Mouse (Mus musculus): ENCODE results near the gene Snx21. TPM values are rescaled to one million over a fixed set of nuclear protein-coding genes. Genes with fewer than 3 reads are reported as not detected.

Gene Snx21
- polyA plus RNA-seq, 1 experiment from 2014 or later = 25.0 TPM

DNA sequence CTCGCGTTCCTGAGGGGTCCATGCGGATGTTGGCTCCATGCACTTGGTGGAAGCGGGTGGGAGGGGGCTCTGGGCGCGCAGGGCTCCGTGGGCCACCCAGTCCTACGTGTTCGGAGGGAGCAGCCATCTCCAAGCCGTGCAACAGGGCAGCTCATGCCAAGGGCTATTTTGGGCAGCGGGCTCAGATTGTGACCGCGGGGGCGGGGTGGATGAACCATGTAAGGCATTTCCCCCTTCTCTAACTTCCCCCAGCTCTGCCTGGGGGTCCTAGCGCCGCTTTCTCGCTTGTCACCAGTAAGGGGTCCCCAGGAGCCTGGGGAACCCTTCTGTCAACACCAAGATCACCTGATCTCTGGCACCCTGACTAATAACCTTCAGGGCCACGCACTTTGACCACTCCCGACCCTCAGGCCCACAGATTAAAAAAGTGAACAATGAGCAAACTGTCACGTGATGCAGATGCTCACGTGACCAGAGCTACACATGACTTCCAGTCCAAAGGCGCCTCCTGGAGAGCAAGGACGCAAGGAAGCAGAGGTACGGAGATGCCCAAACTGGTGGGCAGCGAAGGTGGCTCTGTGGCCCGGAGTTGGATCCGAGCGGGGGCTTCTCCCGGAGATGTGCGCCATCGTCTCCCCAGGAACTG lies 47.8 kb downstream of the Snx21 start, which contains the start of gene Neurl2:
Gene Neurl2 (minus strand): TSS at position 143 of the 646 bp plus-strand sequence.
- H3K36me3 ChIP-seq = peaks cover 30% of the 10 kb centered on the region
- WGBS = under 1% methylated on average over 31 of the region's 31 CpGs

DNA sequence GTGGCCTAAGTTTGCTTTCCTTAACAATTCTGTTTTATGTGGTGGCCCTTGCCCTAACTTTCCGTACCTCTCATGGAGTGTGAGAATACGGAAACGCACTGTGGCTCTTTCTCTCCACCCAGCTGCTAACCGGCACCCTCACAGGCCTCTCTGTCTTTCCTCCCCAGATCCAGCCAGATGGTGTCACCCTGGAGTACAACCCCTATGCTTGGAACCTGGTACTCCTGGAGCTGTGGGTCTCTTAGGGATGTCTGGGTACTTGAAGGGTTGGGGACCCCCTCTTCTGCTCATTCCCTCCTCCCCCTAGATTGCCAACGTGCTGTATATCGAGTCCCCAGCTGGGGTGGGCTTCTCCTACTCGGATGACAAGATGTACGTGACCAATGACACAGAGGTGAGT lies 48.9 kb downstream of the Snx21 start:
- H3K9me3 ChIP-seq = no peaks in the 10 kb centered on the region
- H3K9ac ChIP-seq = peak overlapping the region; percentile 86
- no peak overlapping the region for H3K27ac ChIP-seq
- H3K36me3 ChIP-seq = peaks cover 35% of the 10 kb centered on the region
- WGBS = 39% methylated on average over 8 of the region's 8 CpGs
- peak overlapping the region; percentile 64 for H3K4me3 ChIP-seq
- H3K27me3 ChIP-seq = no peaks in the 10 kb centered on the region
- H3K4me1 ChIP-seq = peaks cover 17% of the 10 kb centered on the region
- H3K4me2 ChIP-seq = peak overlapping the region; percentile 85
- ATAC-seq (ENCODE audit: insufficient number of reproducible peaks, insufficient read depth, low FRiP score, low TSS enrichment, low read depth) = no peak

More for the DNA sequence above, 47.8 kb downstream of the Snx21 start, which contains the start of gene Neurl2:
- Histone ChIP-seq H3K9ac (peak within 1 kb of the TSS; percentile 86), H3K27ac (peak within 1 kb of the TSS; percentile 85), H3K9me3 (no peaks in the 10 kb centered on the region), H3K4me2 (peak within 1 kb of the TSS; percentile 85), H3K4me1 (peaks cover 17% of the 10 kb centered on the region), H3K27me3 (no peaks in the 10 kb centered on the region), H3K4me3 (peak within 1 kb of the TSS; percentile 64)
- peak; percentile 72 for ATAC-seq (ENCODE audit: insufficient number of reproducible peaks, insufficient read depth, low FRiP score, low TSS enrichment, low read depth)

DNA sequence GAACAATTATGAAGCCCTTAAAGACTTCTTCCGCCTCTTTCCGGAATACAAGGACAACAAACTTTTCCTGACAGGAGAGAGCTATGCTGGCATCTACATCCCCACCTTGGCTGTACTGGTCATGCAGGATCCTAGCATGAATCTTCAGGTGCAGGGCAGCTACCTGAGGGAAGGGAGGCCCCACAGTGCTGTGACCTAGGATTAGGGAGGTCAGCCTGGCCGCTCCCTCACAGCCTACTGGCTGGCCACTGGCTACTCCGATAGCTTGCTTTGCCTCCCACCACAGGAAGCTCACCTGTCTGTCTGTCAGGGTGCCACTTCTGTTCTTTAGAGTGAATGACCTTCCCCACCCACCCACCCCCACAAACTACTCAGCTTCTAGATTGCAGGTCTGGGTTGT lies 49.5 kb downstream of the Snx21 start:
- Histone ChIP-seq H3K27ac (no peak overlapping the region), H3K9me3 (no peaks in the 10 kb centered on the region), H3K4me1 (peaks cover 17% of the 10 kb centered on the region), H3K9ac (no peak overlapping the region), H3K36me3 (peaks cover 42% of the 10 kb centered on the region), H3K4me3 (peak overlapping the region; percentile 64; the same call in 1 of the 2 replicates), H3K27me3 (no peaks in the 10 kb centered on the region), H3K4me2 (no peak overlapping the region; the same call in 1 of the 2 replicates)
- 89% methylated on average over 4 of the region's 4 CpGs for WGBS
- no peak for ATAC-seq (ENCODE audit: insufficient number of reproducible peaks, insufficient read depth, low FRiP score, low TSS enrichment, low read depth)

Other genes starting within 250 kb of the Snx21 start
- gene Wfdc2, start 223.4 kb upstream of the Snx21 start, polyA plus RNA-seq (2015; fragmentation: Nextera tagmentation; extraction: Ambion mirVana) = 46.5 and 53.4 TPM in 2 replicates
- gene Spint3, start 212.4 kb upstream of the Snx21 start, polyA plus RNA-seq (2015; fragmentation: Nextera tagmentation; extraction: Ambion mirVana) = not detected in 2 replicates
- gene Wfdc6a, start 200.4 kb upstream of the Snx21 start, polyA plus RNA-seq (2015; fragmentation: Nextera tagmentation; extraction: Ambion mirVana) = 0.80 TPM in 1 of 2 replicates, not detected in the other
- not detected in 2 replicates for gene Eppin, start 192.2 kb upstream of the Snx21 start, polyA plus RNA-seq (2015; fragmentation: Nextera tagmentation; extraction: Ambion mirVana)
- gene Wfdc6b, start 172.3 kb upstream of the Snx21 start, polyA plus RNA-seq (2015; fragmentation: Nextera tagmentation; extraction: Ambion mirVana) = not detected in 2 replicates
- not detected in 2 replicates for gene Wfdc8, start 172.2 kb upstream of the Snx21 start, polyA plus RNA-seq (2015; fragmentation: Nextera tagmentation; extraction: Ambion mirVana)
- not detected in 2 replicates for gene Wfdc16, start 147.0 kb upstream of the Snx21 start, polyA plus RNA-seq (2015; fragmentation: Nextera tagmentation; extraction: Ambion mirVana)
- 0.89 TPM in 1 of 2 replicates, not detected in the other for gene Wfdc10, start 129.8 kb upstream of the Snx21 start, polyA plus RNA-seq (2015; fragmentation: Nextera tagmentation; extraction: Ambion mirVana)
- gene Wfdc9, start 129.2 kb upstream of the Snx21 start, polyA plus RNA-seq (2015; fragmentation: Nextera tagmentation; extraction: Ambion mirVana) = not detected in 2 replicates
- not detected in 2 replicates for gene Wfdc11, start 111.7 kb upstream of the Snx21 start, polyA plus RNA-seq (2015; fragmentation: Nextera tagmentation; extraction: Ambion mirVana)
- gene Wfdc13, start 100.7 kb upstream of the Snx21 start, polyA plus RNA-seq (2015; fragmentation: Nextera tagmentation; extraction: Ambion mirVana) = not detected in 2 replicates
- not detected in 2 replicates for gene Spint4, start 87.3 kb upstream of the Snx21 start, polyA plus RNA-seq (2015; fragmentation: Nextera tagmentation; extraction: Ambion mirVana)
- not detected in 2 replicates for gene Spint5, start 70.5 kb upstream of the Snx21 start, polyA plus RNA-seq (2015; fragmentation: Nextera tagmentation; extraction: Ambion mirVana)
- 0.58 and 0.93 TPM in 2 replicates for gene Wfdc3, start 39.9 kb upstream of the Snx21 start, polyA plus RNA-seq (2015; fragmentation: Nextera tagmentation; extraction: Ambion mirVana)
- 79.6 and 83.1 TPM in 2 replicates for gene Dnttip1, start 39.8 kb upstream of the Snx21 start, polyA plus RNA-seq (2015; fragmentation: Nextera tagmentation; extraction: Ambion mirVana)
- 410 and 448 TPM in 2 replicates for gene Ube2c, start 15.9 kb upstream of the Snx21 start, polyA plus RNA-seq (2015; fragmentation: Nextera tagmentation; extraction: Ambion mirVana)
- gene Tnnc2, start 5.9 kb upstream of the Snx21 start, polyA plus RNA-seq (2015; fragmentation: Nextera tagmentation; extraction: Ambion mirVana) = 16.7 and 17.2 TPM in 2 replicates
- 18.4 and 19.5 TPM in 2 replicates for gene Acot8, start 19.1 kb downstream of the Snx21 start, polyA plus RNA-seq (2015; fragmentation: Nextera tagmentation; extraction: Ambion mirVana)
- gene Zswim3, start 19.3 kb downstream of the Snx21 start, polyA plus RNA-seq (2015; fragmentation: Nextera tagmentation; extraction: Ambion mirVana) = 7.0 and 7.9 TPM in 2 replicates
- gene Zswim1, start 36.9 kb downstream of the Snx21 start, polyA plus RNA-seq (2015; fragmentation: Nextera tagmentation; extraction: Ambion mirVana) = 17.7 and 20.3 TPM in 2 replicates
- gene Spata25, start 42.7 kb downstream of the Snx21 start, polyA plus RNA-seq (2015; fragmentation: Nextera tagmentation; extraction: Ambion mirVana) = not detected in 2 replicates
- gene Ctsa, start 47.0 kb downstream of the Snx21 start, polyA plus RNA-seq (2015; fragmentation: Nextera tagmentation; extraction: Ambion mirVana) = 129 and 139 TPM in 2 replicates
- gene Neurl2, start 47.6 kb downstream of the Snx21 start, polyA plus RNA-seq (2015; fragmentation: Nextera tagmentation; extraction: Ambion mirVana) = 8.4 and 9.0 TPM in 2 replicates
- gene Pltp, start 71.9 kb downstream of the Snx21 start, polyA plus RNA-seq (2015; fragmentation: Nextera tagmentation; extraction: Ambion mirVana) = 67.4 and 69.8 TPM in 2 replicates
- gene Pcif1, start 93.5 kb downstream of the Snx21 start, polyA plus RNA-seq (2015; fragmentation: Nextera tagmentation; extraction: Ambion mirVana) = 78.4 and 78.8 TPM in 2 replicates
- 15.5 and 16.1 TPM in 2 replicates for gene Zfp335, start 125.9 kb downstream of the Snx21 start, polyA plus RNA-seq (2015; fragmentation: Nextera tagmentation; extraction: Ambion mirVana)
- gene Mmp9, start 155.0 kb downstream of the Snx21 start, polyA plus RNA-seq (2015; fragmentation: Nextera tagmentation; extraction: Ambion mirVana) = 16.6 and 23.8 TPM in 2 replicates
- 1.0 and 2.9 TPM in 2 replicates for gene Slc12a5, start 175.0 kb downstream of the Snx21 start, polyA plus RNA-seq (2015; fragmentation: Nextera tagmentation; extraction: Ambion mirVana)
- gene Ncoa5, start 249.0 kb downstream of the Snx21 start, polyA plus RNA-seq (2015; fragmentation: Nextera tagmentation; extraction: Ambion mirVana) = 94.8 and 95.8 TPM in 2 replicates